Mouse (Mus musculus): ENCODE results near the gene Prm1. TPM values are rescaled to one million over a fixed set of nuclear protein-coding genes. Genes with fewer than 3 reads are reported as not detected.
"Not testable (repeated sequence)": the region's sequence is repeated elsewhere in the genome, so short reads cannot be mapped to it uniquely, and the experiment has no call there.

Gene Prm1
- polyA plus RNA-seq, 1 experiment from 2014 or later: 0.30 TPM

- H3K4me3 ChIP-seq: no peak overlapping the region
- H3K4me2 ChIP-seq: no peak overlapping the region
- peak overlapping the region; percentile 35 for H3K27ac ChIP-seq
- WGBS: 60% methylated on average over 4 of the region's 4 CpGs
- H3K27me3 ChIP-seq: no peaks in the 10 kb centered on the region
- no peak overlapping the region for H3K9ac ChIP-seq
- no peaks in the 10 kb centered on the region for H3K36me3 ChIP-seq
- peak; percentile 20; the same call in 1 of the 2 replicates for ATAC-seq (replicated peaks; ENCODE audit: insufficient number of reproducible peaks, insufficient read depth, low FRiP score, low read depth)
- H3K9me3 ChIP-seq (replicated peaks): no peaks in the 10 kb centered on the region
- H3K4me1 ChIP-seq (replicated peaks): peaks cover 13% of the 10 kb centered on the region; the same call in 1 of the 2 replicates
Observed at GRCm38 (mm10) chr16:10821387-10821786, 15.7 kb upstream of the Prm1 start.

GRCm38 (mm10) chr16:10819966-10820365, 14.3 kb upstream of the Prm1 start:
- 33% methylated on average over 3 of the region's 3 CpGs for WGBS
- no peak overlapping the region for H3K9ac ChIP-seq
- H3K4me1 ChIP-seq (replicated peaks): peaks cover 14% of the 10 kb centered on the region
- no peaks in the 10 kb centered on the region for H3K36me3 ChIP-seq
- no peak overlapping the region for H3K4me2 ChIP-seq
- no peaks in the 10 kb centered on the region for H3K9me3 ChIP-seq (replicated peaks)
- no peak for ATAC-seq (replicated peaks; ENCODE audit: insufficient number of reproducible peaks, insufficient read depth, low FRiP score, low read depth)
- no peak overlapping the region for H3K4me3 ChIP-seq
- 0 out of 2 replicates have a peak overlapping the region, but pooled peaks have one; percentile 12 for H3K27ac ChIP-seq
- H3K27me3 ChIP-seq: no peaks in the 10 kb centered on the region

GRCm38 (mm10) chr16:10818579-10819135, 13.0 kb upstream of the Prm1 start:
- H3K27me3 ChIP-seq: no peaks in the 10 kb centered on the region
- H3K36me3 ChIP-seq: no peaks in the 10 kb centered on the region
- WGBS: 89% methylated on average over 4 of the region's 4 CpGs
- no peak overlapping the region for H3K4me3 ChIP-seq
- H3K4me2 ChIP-seq: no peak overlapping the region
- peaks cover 21% of the 10 kb centered on the region for H3K4me1 ChIP-seq (replicated peaks)
- H3K9ac ChIP-seq: no peak overlapping the region
- H3K27ac ChIP-seq: no peak overlapping the region
- ATAC-seq (replicated peaks; ENCODE audit: insufficient number of reproducible peaks, insufficient read depth, low FRiP score, low read depth): no peak
- H3K9me3 ChIP-seq (replicated peaks): no peaks in the 10 kb centered on the region

GRCm38 (mm10) chr16:10814864-10815263, 9.2 kb upstream of the Prm1 start:
- Histone ChIP-seq H3K27me3 (no peaks in the 10 kb centered on the region), H3K9me3 (replicated peaks) (no peaks in the 10 kb centered on the region), H3K36me3 (no peaks in the 10 kb centered on the region), H3K27ac (peak overlapping the region; percentile 14), H3K4me2 (no peak overlapping the region), H3K4me1 (replicated peaks) (peaks cover 23% of the 10 kb centered on the region), H3K4me3 (no peak overlapping the region), H3K9ac (no peak overlapping the region)
- WGBS: 45% methylated on average over 4 of the region's 4 CpGs
- ATAC-seq (replicated peaks; ENCODE audit: insufficient number of reproducible peaks, insufficient read depth, low FRiP score, low read depth): no peak

GRCm38 (mm10) chr16:10813726-10814125, 8.1 kb upstream of the Prm1 start:
- no peaks in the 10 kb centered on the region for H3K36me3 ChIP-seq
- no peaks in the 10 kb centered on the region for H3K9me3 ChIP-seq (replicated peaks)
- no peak overlapping the region for H3K27ac ChIP-seq
- ATAC-seq (replicated peaks; ENCODE audit: insufficient number of reproducible peaks, insufficient read depth, low FRiP score, low read depth): no peak
- H3K9ac ChIP-seq: no peak overlapping the region
- WGBS: 75% methylated on average over 4 of the region's 4 CpGs
- H3K27me3 ChIP-seq: no peaks in the 10 kb centered on the region
- H3K4me1 ChIP-seq (replicated peaks): peaks cover 16% of the 10 kb centered on the region
- no peak overlapping the region for H3K4me3 ChIP-seq
- H3K4me2 ChIP-seq: no peak overlapping the region

GRCm38 (mm10) chr16:10812865-10813371, 7.3 kb upstream of the Prm1 start, which contains the start of gene Gm11172:
Gene Gm11172 (plus strand): TSS chr16:10812915.
- Histone ChIP-seq H3K4me2 (no peak within 1 kb of the TSS), H3K4me3 (no peak within 1 kb of the TSS), H3K9me3 (replicated peaks) (no peaks in the 10 kb centered on the region), H3K27me3 (no peaks in the 10 kb centered on the region), H3K36me3 (no peaks in the 10 kb centered on the region), H3K9ac (no peak within 1 kb of the TSS), H3K4me1 (replicated peaks) (peaks cover 14% of the 10 kb centered on the region), H3K27ac (no peak within 1 kb of the TSS)
- 58% methylated on average over 2 of the region's 2 CpGs for WGBS
- no peak for ATAC-seq (replicated peaks; ENCODE audit: insufficient number of reproducible peaks, insufficient read depth, low FRiP score, low read depth)

- Histone ChIP-seq H3K9ac (no peak overlapping the region), H3K4me1 (replicated peaks) (peaks cover 13% of the 10 kb centered on the region), H3K36me3 (no peaks in the 10 kb centered on the region), H3K27ac (no peak overlapping the region), H3K4me3 (no peak overlapping the region), H3K27me3 (no peaks in the 10 kb centered on the region), H3K9me3 (replicated peaks) (no peaks in the 10 kb centered on the region), H3K4me2 (no peak overlapping the region)
- no peak for ATAC-seq (replicated peaks; ENCODE audit: insufficient number of reproducible peaks, insufficient read depth, low FRiP score, low read depth)
- WGBS: 90% methylated on average over 1 of the region's 1 CpGs
Observed at GRCm38 (mm10) chr16:10810376-10810775, 4.7 kb upstream of the Prm1 start.

GRCm38 (mm10) chr16:10802420-10802819, 3.2 kb downstream of the Prm1 start:
- ATAC-seq (replicated peaks; ENCODE audit: insufficient number of reproducible peaks, insufficient read depth, low FRiP score, low read depth); H3K9ac ChIP-seq; H3K36me3 ChIP-seq; H3K4me3 ChIP-seq; H3K27me3 ChIP-seq; H3K9me3 ChIP-seq (replicated peaks); H3K4me1 ChIP-seq (replicated peaks); H3K4me2 ChIP-seq; H3K27ac ChIP-seq: not testable (repeated sequence)
- 74% methylated on average over 3 of the region's 3 CpGs for WGBS

GRCm38 (mm10) chr16:10796034-10796433, 9.6 kb downstream of the Prm1 start, which contains the start of gene Prm2:
Gene Prm2 (minus strand): TSS chr16:10796134.
- ATAC-seq (replicated peaks; ENCODE audit: insufficient number of reproducible peaks, insufficient read depth, low FRiP score, low read depth): no peak
- Histone ChIP-seq H3K36me3 (no peaks in the 10 kb centered on the region), H3K4me2 (no peak within 1 kb of the TSS), H3K27me3 (peaks cover 30% of the 10 kb centered on the region), H3K9ac (no peak within 1 kb of the TSS), H3K4me3 (no peak within 1 kb of the TSS), H3K9me3 (replicated peaks) (no peaks in the 10 kb centered on the region), H3K27ac (no peak within 1 kb of the TSS), H3K4me1 (replicated peaks) (no peaks in the 10 kb centered on the region)
- 76% methylated on average over 6 of the region's 6 CpGs for WGBS

- peaks cover 13% of the 10 kb centered on the region for H3K27me3 ChIP-seq
- 65% methylated on average over 9 of the region's 9 CpGs for WGBS
- H3K4me1 ChIP-seq (replicated peaks): peaks cover 26% of the 10 kb centered on the region
- no peak for ATAC-seq (replicated peaks; ENCODE audit: insufficient number of reproducible peaks, insufficient read depth, low FRiP score, low read depth)
- H3K4me2 ChIP-seq: no peak within 1 kb of the TSS
- H3K36me3 ChIP-seq: no peaks in the 10 kb centered on the region
- no peak within 1 kb of the TSS for H3K9ac ChIP-seq
- no peaks in the 10 kb centered on the region for H3K9me3 ChIP-seq (replicated peaks)
- H3K27ac ChIP-seq: no peak within 1 kb of the TSS
- no peak within 1 kb of the TSS for H3K4me3 ChIP-seq
Observed at GRCm38 (mm10) chr16:10790702-10791101, 14.9 kb downstream of the Prm1 start, which contains the start of gene Prm3. Gene Prm3 (minus strand): TSS chr16:10790914.

GRCm38 (mm10) chr16:10788866-10789265, 16.8 kb downstream of the Prm1 start:
- Histone ChIP-seq H3K4me1 (replicated peaks) (peaks cover 35% of the 10 kb centered on the region), H3K4me2 (no peak overlapping the region), H3K27ac (no peak overlapping the region), H3K9me3 (replicated peaks) (no peaks in the 10 kb centered on the region), H3K36me3 (no peaks in the 10 kb centered on the region), H3K27me3 (no peaks in the 10 kb centered on the region; the same call in 1 of the 2 replicates), H3K9ac (no peak overlapping the region), H3K4me3 (no peak overlapping the region)
- WGBS: 65% methylated on average over 4 of the region's 4 CpGs
- no peak for ATAC-seq (replicated peaks; ENCODE audit: insufficient number of reproducible peaks, insufficient read depth, low FRiP score, low read depth)

GRCm38 (mm10) chr16:10788271-10788670, 17.4 kb downstream of the Prm1 start, which contains the start of gene Tnp2:
Gene Tnp2 (minus strand): TSS chr16:10788660.
- 56% methylated on average over 16 of the region's 16 CpGs for WGBS
- peaks cover 40% of the 10 kb centered on the region for H3K4me1 ChIP-seq (replicated peaks)
- no peak within 1 kb of the TSS; the same call in 1 of the 2 replicates for H3K27ac ChIP-seq
- no peak within 1 kb of the TSS for H3K4me2 ChIP-seq
- H3K4me3 ChIP-seq: no peak within 1 kb of the TSS
- ATAC-seq (replicated peaks; ENCODE audit: insufficient number of reproducible peaks, insufficient read depth, low FRiP score, low read depth): no peak
- no peak within 1 kb of the TSS for H3K9ac ChIP-seq
- H3K27me3 ChIP-seq: no peaks in the 10 kb centered on the region; the same call in 1 of the 2 replicates
- H3K9me3 ChIP-seq (replicated peaks): no peaks in the 10 kb centered on the region
- no peaks in the 10 kb centered on the region for H3K36me3 ChIP-seq

Data from heart, embryonic 15.5 days (tissue).